In the genomic region with DNA sequence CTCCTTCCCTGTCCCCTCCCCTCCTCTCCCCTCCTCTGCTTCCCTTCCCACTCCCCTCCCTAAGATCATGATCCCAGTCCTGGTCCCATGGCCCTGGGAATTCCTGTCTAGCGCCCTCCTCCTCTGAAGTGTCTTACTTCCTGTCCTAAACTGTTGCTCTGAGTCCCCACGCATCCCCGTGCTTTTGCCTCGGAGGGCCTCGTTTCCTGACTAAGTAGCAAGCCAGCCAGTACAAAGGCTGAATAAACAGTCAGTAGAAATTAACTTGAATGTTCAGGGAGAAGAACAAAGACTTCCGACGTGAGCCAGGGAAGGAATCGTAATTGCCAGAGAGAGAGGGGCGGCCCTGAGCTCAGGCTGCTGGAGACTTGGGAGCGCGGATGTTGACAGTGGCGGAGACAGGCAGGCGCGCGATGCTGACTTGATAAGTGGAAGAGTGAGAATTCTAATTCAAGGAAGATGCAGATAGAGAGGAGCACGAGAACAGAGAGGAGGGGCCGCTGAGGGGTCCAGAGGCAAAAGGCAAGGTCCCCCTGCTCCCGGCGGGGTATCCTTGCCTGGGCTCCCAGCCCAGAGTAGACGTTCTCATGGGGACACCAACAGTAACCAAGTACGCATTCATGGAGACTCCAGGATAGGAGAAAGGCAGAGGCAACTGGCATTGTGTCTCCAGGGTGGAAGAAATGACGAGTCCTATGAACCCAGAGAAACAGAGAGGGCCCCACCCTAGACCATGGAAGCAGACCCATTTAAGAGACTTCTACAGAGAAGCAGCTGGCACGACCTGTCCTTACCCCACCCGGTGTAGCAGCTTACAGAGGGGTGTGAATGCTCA, we compare ENCODE assay signal across 9 mouse cellular contexts. TPM values are rescaled to one million over a fixed set of nuclear protein-coding genes. Genes with fewer than 3 reads are reported as not detected.
A peak's percentile ranks its signal among the peaks of the same experiment; 100 is the strongest.
DNase-seq lines count a peak whose midpoint lies in the region; ATAC-seq and TF ChIP-seq lines count a peak whose summit lies in the region.
"Had no signal": no experiment of that assay in that cellular context is flagged by ENCODE, and none has a peak within 500 bp of the region (broad histone marks: within the 10 kb centered on the region; RNA-seq: fewer than 3 reads in every experiment).

No protein-coding gene starts in this region.

- no peaks in the 10 kb centered on the region for H3K9me3 ChIP-seq in embryonic facial prominence, embryonic 12.5 days
- H3K9me3 ChIP-seq in hindbrain, embryonic 11.5 days (ENCODE audit: control insufficient read depth, low read length) = no peaks in the 10 kb centered on the region
- no peaks in the 10 kb centered on the region for H3K9me3 ChIP-seq in lung, embryonic 16.5 days (ENCODE audit: control insufficient read depth, low read length)
- H3K9me3 ChIP-seq in stomach, postnatal 0 days (ENCODE audit: control insufficient read depth, low read length) = no peaks in the 10 kb centered on the region
- H3K9me3 ChIP-seq: liver, embryonic 15.5 days had no signal

- peaks cover 14% of the 10 kb centered on the region for H3K27me3 ChIP-seq in embryonic facial prominence, embryonic 12.5 days
- H3K27me3 ChIP-seq in hindbrain, embryonic 11.5 days (ENCODE audit: control insufficient read depth, insufficient read depth, low read length) = no peaks in the 10 kb centered on the region
- H3K27me3 ChIP-seq in lung, embryonic 16.5 days (ENCODE audit: control insufficient read depth, insufficient read depth, low read depth, low read length) = peaks cover 7% of the 10 kb centered on the region
- no peaks in the 10 kb centered on the region; the same call in 1 of the 2 replicates for H3K27me3 ChIP-seq in stomach, postnatal 0 days (ENCODE audit: control insufficient read depth, insufficient read depth, low read length)

- no peak; the same call in 1 of the 2 replicates for ATAC-seq in embryonic facial prominence, embryonic 12.5 days (ENCODE audit: insufficient number of reproducible peaks, insufficient read depth, low FRiP score, low TSS enrichment)
- ATAC-seq in hindbrain, embryonic 11.5 days (ENCODE audit: low FRiP score) = peak; percentile 52; the same call in 1 of the 2 replicates
- peak; percentile 78 for ATAC-seq in lung, embryonic 16.5 days (ENCODE audit: low read depth)
- ATAC-seq in stomach, postnatal 0 days (ENCODE audit: low FRiP score, low TSS enrichment) = peak; percentile 21; the same call in 1 of the 2 replicates

- no peak overlapping the region for H3K4me3 ChIP-seq in embryonic facial prominence, embryonic 12.5 days
- no peak overlapping the region for H3K4me3 ChIP-seq in hindbrain, embryonic 11.5 days (ENCODE audit: low read depth, low read length)
- peak overlapping the region; percentile 3; the same call in 1 of the 2 replicates for H3K4me3 ChIP-seq in lung, embryonic 16.5 days (ENCODE audit: low read length)
- no peak overlapping the region for H3K4me3 ChIP-seq in stomach, postnatal 0 days (ENCODE audit: low read depth, low read length)
- H3K4me3 ChIP-seq: liver, embryonic 15.5 days had no signal

- WGBS in embryonic facial prominence, embryonic 12.5 days = 8% methylated on average over 24 of the region's 24 CpGs
- WGBS in hindbrain, embryonic 11.5 days = 11% methylated on average over 24 of the region's 24 CpGs
- 8% methylated on average over 24 of the region's 24 CpGs for WGBS in lung, embryonic 16.5 days
- WGBS in stomach, postnatal 0 days = 14% methylated on average over 24 of the region's 24 CpGs

- peak overlapping the region; percentile 28 for H3K4me2 ChIP-seq in embryonic facial prominence, embryonic 12.5 days (replicated peaks)
- H3K4me2 ChIP-seq in hindbrain, embryonic 11.5 days (replicated peaks; ENCODE audit: low read depth, low read length) = 0 out of 2 replicates have a peak overlapping the region, but pooled peaks have one; percentile 11
- peak overlapping the region; percentile 21; the same call in 1 of the 2 replicates for H3K4me2 ChIP-seq in lung, embryonic 16.5 days (ENCODE audit: low read depth, low read length)
- peak overlapping the region; percentile 28 for H3K4me2 ChIP-seq in stomach, postnatal 0 days (replicated peaks; ENCODE audit: low read depth)
- H3K4me2 ChIP-seq: liver, embryonic 15.5 days had no signal

- TF ChIP-seq EP300 in stomach, postnatal 0 days (optimal IDR thresholded peaks at IDR 0.05) = no peak

- peak; percentile 26; the same call in 1 of the 2 replicates for TF ChIP-seq CTCF in stomach, postnatal 0 days (IDR thresholded peaks at IDR 0.05; ENCODE audit: low read depth)

- H3K4me1 ChIP-seq in embryonic facial prominence, embryonic 12.5 days = peaks cover 20% of the 10 kb centered on the region
- H3K4me1 ChIP-seq in hindbrain, embryonic 11.5 days (replicated peaks; ENCODE audit: control insufficient read depth, insufficient read depth, low read length) = peaks cover 5% of the 10 kb centered on the region
- peaks cover 6% of the 10 kb centered on the region; the same call in 1 of the 2 replicates for H3K4me1 ChIP-seq in lung, embryonic 16.5 days (replicated peaks; ENCODE audit: control insufficient read depth, insufficient read depth, low read length)
- H3K4me1 ChIP-seq in stomach, postnatal 0 days (replicated peaks; ENCODE audit: control insufficient read depth, insufficient read depth) = no peaks in the 10 kb centered on the region
- H3K4me1 ChIP-seq: liver, embryonic 15.5 days had no signal

- no peak overlapping the region for H3K9ac ChIP-seq in embryonic facial prominence, embryonic 12.5 days
- peak overlapping the region; percentile 20; the same call in 1 of the 2 replicates for H3K9ac ChIP-seq in hindbrain, embryonic 11.5 days (ENCODE audit: low read depth, low read length)
- no peak overlapping the region for H3K9ac ChIP-seq in lung, embryonic 16.5 days (ENCODE audit: low read length)
- no peak overlapping the region for H3K9ac ChIP-seq in stomach, postnatal 0 days (ENCODE audit: low read length)
- H3K9ac ChIP-seq: liver, embryonic 15.5 days had no signal

- H3K27ac ChIP-seq in embryonic facial prominence, embryonic 12.5 days = peak overlapping the region; percentile 30; the same call in 1 of the 2 replicates
- peak overlapping the region; percentile 65 for H3K27ac ChIP-seq in hindbrain, embryonic 11.5 days (ENCODE audit: low read depth, low read length)
- H3K27ac ChIP-seq in lung, embryonic 16.5 days (ENCODE audit: low read length) = peak overlapping the region; percentile 45
- H3K27ac ChIP-seq in stomach, postnatal 0 days (replicated peaks) = 0 out of 2 replicates have a peak overlapping the region, but pooled peaks have one; percentile 30
- H3K27ac ChIP-seq: liver, embryonic 15.5 days had no signal

- no peaks in the 10 kb centered on the region for H3K36me3 ChIP-seq in embryonic facial prominence, embryonic 12.5 days
- H3K36me3 ChIP-seq in hindbrain, embryonic 11.5 days (ENCODE audit: control insufficient read depth, insufficient read depth, low read length) = no peaks in the 10 kb centered on the region
- no peaks in the 10 kb centered on the region for H3K36me3 ChIP-seq in lung, embryonic 16.5 days (ENCODE audit: control insufficient read depth, insufficient read depth, low read length)
- H3K36me3 ChIP-seq in stomach, postnatal 0 days (ENCODE audit: control insufficient read depth, insufficient read depth, low read length) = no peaks in the 10 kb centered on the region
- H3K36me3 ChIP-seq: liver, embryonic 15.5 days had no signal

- DNase-seq in R1 (ENCODE audit: low read depth, low spot score) = peak; percentile 71
- peak; percentile 64 for DNase-seq in hindbrain, embryonic 11.5 days (ENCODE audit: low spot score)
- no peak for DNase-seq in stomach, postnatal 0 days (ENCODE audit: low spot score)
- DNase-seq in right cerebral cortex, adult 2 months (ENCODE audit: low spot score in 2 of 2) = no peak
- DNase-seq in ovary, adult 18-20 months (ENCODE audit: low spot score) = no peak
- no peak for DNase-seq in spleen, postnatal 36 days (ENCODE audit: low spot score in 2 of 2)

RNA-seq across cellular contexts. Expression of gene Akap1, which starts 43.4 kb away (rescaled TPM):
- polyA plus RNA-seq in embryonic facial prominence, embryonic 12.5 days (2016; fragmentation: Nextera tagmentation; extraction: Ambion mirVana) = 17.4 and 18.1 TPM in 2 replicates
- polyA plus RNA-seq in hindbrain, embryonic 11.5 days (2014; fragmentation: Nextera tagmentation; extraction: Ambion mirVana) = 14.0 and 14.2 TPM in 2 replicates
- 19.0 and 19.3 TPM in 2 replicates for polyA plus RNA-seq in lung, embryonic 16.5 days (2015; fragmentation: Nextera tagmentation; extraction: Ambion mirVana)
- polyA plus RNA-seq in stomach, postnatal 0 days (2015; fragmentation: Nextera tagmentation; extraction: Ambion mirVana) = 14.4 and 16.6 TPM in 2 replicates

Comparison
In these comparisons a context has a peak if more than half of its experiments do, and no peak if none do; other contexts are left out.
1. DNase-seq: peak in R1 (single experiment) and hindbrain, embryonic 11.5 days (single experiment); none in stomach, postnatal 0 days (single experiment), right cerebral cortex, adult 2 months (0 of 2), ovary, adult 18-20 months (single experiment) and spleen, postnatal 36 days (0 of 2).
2. Peak in every context shown above with its lines, with median percentiles within 50 percentile points of each other: H3K27ac ChIP-seq and H3K4me2 ChIP-seq.